Mouse (Mus musculus) embryonic facial prominence, embryonic 10.5 days (tissue): ENCODE measurements around the gene Serpinb9b. TPM values are rescaled to one million over a fixed set of nuclear protein-coding genes. Genes with fewer than 3 reads are reported as not detected.
"Not testable (repeated sequence)": the region's sequence is repeated elsewhere in the genome, so short reads cannot be mapped to it uniquely, and the experiment has no call there.

Experiments used
- DNase-seq: peaks from one replicate; pipeline ENCODE4 v3.0.0-alpha.2; 2017; ENCODE audit warnings: low spot score
- H3K27ac ChIP-seq: fragments of 300-500 bp; sonication (generic); replicated peaks from 2 replicates; pipeline ENCODE4 v1.5.1; 2016; ENCODE audit warnings: mild to moderate bottlenecking
- H3K27me3 ChIP-seq: fragments of 300-500 bp; sonication (generic); replicated peaks from 2 replicates; pipeline ENCODE4 v1.6.1; 2016; ENCODE audit warnings: low read depth, mild to moderate bottlenecking; ENCODE audit not compliant: poor library complexity, severe bottlenecking
- H3K36me3 ChIP-seq: fragments of 300-500 bp; sonication (generic); replicated peaks from 2 replicates; pipeline ENCODE4 v1.6.1; 2016; ENCODE audit warnings: mild to moderate bottlenecking, moderate library complexity
- H3K4me1 ChIP-seq: fragments of 300-500 bp; sonication (generic); 2 replicates; pipeline ENCODE4 v1.6.1; 2016
- H3K4me3 ChIP-seq: fragments of 300-500 bp; sonication (generic); 2 replicates; pipeline ENCODE4 v1.5.1; 2016; ENCODE audit warnings: mild to moderate bottlenecking, moderate library complexity
- H3K9me3 ChIP-seq: fragments of 300-500 bp; sonication (generic); 2 replicates; pipeline ENCODE4 v1.6.1; 2016; ENCODE audit warnings: mild to moderate bottlenecking
- WGBS: fragments of 180-500 bp; shearing (Covaris S2); methylation state at CpG from one replicate; pipeline ENCODE4 v1.1.7; 2016; 5-methylcytosine and 5-hydroxymethylcytosine counted together
- polyA plus RNA-seq: library from polyadenylated mRNA; unstranded; fragments of >200 nt; fragmentation: Nextera tagmentation; extraction: Ambion mirVana; gene quantifications from 2 replicates; pipeline ENCODE4 v1.2.1, GENCODE M21; 2016

Gene Serpinb9b
- polyA plus RNA-seq, 1 experiment from 2014 or later, result not detected

GRCm38 (mm10) chr13:33012395-33012794 is 14.8 kb upstream of the Serpinb9b start:
- H3K4me1 ChIP-seq, result no peaks in the 10 kb centered on the region
- no peaks in the 10 kb centered on the region for H3K36me3 ChIP-seq
- WGBS, result 91% methylated on average over 1 of the region's 1 CpGs
- no peaks in the 10 kb centered on the region for H3K27me3 ChIP-seq
- H3K27ac ChIP-seq, result no peak overlapping the region
- no peak for DNase-seq
- no peak overlapping the region for H3K4me3 ChIP-seq
- H3K9me3 ChIP-seq, result no peaks in the 10 kb centered on the region

- Histone ChIP-seq H3K4me3 (no peak overlapping the region), H3K27ac (no peak overlapping the region), H3K4me1 (no peaks in the 10 kb centered on the region), H3K27me3 (no peaks in the 10 kb centered on the region), H3K36me3 (no peaks in the 10 kb centered on the region), H3K9me3 (no peaks in the 10 kb centered on the region)
- WGBS, result 76% methylated on average over 2 of the region's 2 CpGs
- DNase-seq, result no peak
These were observed 13.9 kb upstream of the Serpinb9b start for GRCm38 (mm10) chr13:33013271-33013670.

DNA sequence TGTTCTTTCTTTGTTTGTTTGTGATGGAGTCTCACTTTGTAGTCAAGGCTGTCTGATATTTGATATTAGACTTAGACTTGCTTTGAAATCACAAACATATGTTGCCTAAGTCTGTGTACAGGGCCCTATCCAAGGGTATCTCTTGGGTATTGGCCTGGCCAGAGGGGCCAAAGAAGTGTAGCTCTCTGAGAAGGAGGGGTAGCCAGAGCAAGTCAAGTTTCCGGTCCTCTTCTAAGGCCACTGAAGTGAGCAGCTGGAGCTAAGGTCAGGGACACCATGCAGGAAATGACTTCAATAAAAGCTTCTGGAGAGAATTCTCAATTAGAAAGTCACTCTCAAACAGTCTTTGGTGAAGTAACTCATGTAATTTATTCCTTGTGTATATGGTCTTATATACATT is 4.8 kb upstream of the Serpinb9b start:
- H3K36me3 ChIP-seq, result no peaks in the 10 kb centered on the region
- no peaks in the 10 kb centered on the region for H3K27me3 ChIP-seq
- DNase-seq, result no peak
- no peak overlapping the region for H3K4me3 ChIP-seq
- 73% methylated on average over 1 of the region's 1 CpGs for WGBS
- no peaks in the 10 kb centered on the region for H3K4me1 ChIP-seq
- H3K27ac ChIP-seq, result no peak overlapping the region
- H3K9me3 ChIP-seq, result peaks cover 5% of the 10 kb centered on the region

GRCm38 (mm10) chr13:33026427-33027057 is 674 bp upstream of the Serpinb9b start:
- H3K4me1 ChIP-seq, result no peaks in the 10 kb centered on the region
- H3K27me3 ChIP-seq, result no peaks in the 10 kb centered on the region
- H3K36me3 ChIP-seq, result no peaks in the 10 kb centered on the region
- no peak for DNase-seq
- no peak overlapping the region for H3K4me3 ChIP-seq
- H3K27ac ChIP-seq, result no peak overlapping the region
- no peaks in the 10 kb centered on the region for H3K9me3 ChIP-seq
- 79% methylated on average over 1 of the region's 1 CpGs for WGBS

- 59% methylated on average over 2 of the region's 2 CpGs for WGBS
- no peak overlapping the region for H3K4me3 ChIP-seq
- no peaks in the 10 kb centered on the region for H3K27me3 ChIP-seq
- DNase-seq, result no peak
- H3K4me1 ChIP-seq, result no peaks in the 10 kb centered on the region
- no peak overlapping the region for H3K27ac ChIP-seq
- no peaks in the 10 kb centered on the region for H3K36me3 ChIP-seq
- no peaks in the 10 kb centered on the region for H3K9me3 ChIP-seq
These were observed 930 bp downstream of the Serpinb9b start for GRCm38 (mm10) chr13:33028146-33028545.

GRCm38 (mm10) chr13:33028550-33028949 is 1.3 kb downstream of the Serpinb9b start:
- Histone ChIP-seq H3K27me3 (no peaks in the 10 kb centered on the region), H3K4me1 (no peaks in the 10 kb centered on the region), H3K9me3 (no peaks in the 10 kb centered on the region), H3K27ac (no peak overlapping the region), H3K36me3 (no peaks in the 10 kb centered on the region), H3K4me3 (no peak overlapping the region)
- DNase-seq, result no peak
- 75% methylated on average over 2 of the region's 2 CpGs for WGBS

DNA sequence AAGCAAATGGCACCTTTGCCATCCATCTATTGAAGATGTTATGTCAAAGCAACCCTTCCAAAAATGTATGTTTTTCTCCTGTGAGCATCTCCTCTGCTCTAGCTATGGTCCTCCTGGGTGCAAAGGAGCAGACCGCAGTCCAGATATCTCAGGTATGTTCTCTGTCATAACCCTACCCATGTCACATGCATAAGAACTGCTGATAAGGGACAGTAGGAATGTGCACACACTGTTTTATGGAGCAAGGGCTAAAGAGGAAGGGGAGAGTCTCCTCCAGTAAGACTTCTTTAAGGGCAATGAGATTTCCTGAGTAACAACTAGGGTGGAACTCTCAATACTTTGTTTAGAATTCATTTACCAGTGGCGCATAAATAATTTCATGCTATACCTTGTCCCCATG is 2.3 kb downstream of the Serpinb9b start:
- not testable (repeated sequence) for H3K27me3 ChIP-seq, H3K36me3 ChIP-seq, DNase-seq, H3K4me1 ChIP-seq, H3K9me3 ChIP-seq, H3K27ac ChIP-seq, H3K4me3 ChIP-seq
- WGBS, result 96% methylated on average over 2 of the region's 2 CpGs

DNA sequence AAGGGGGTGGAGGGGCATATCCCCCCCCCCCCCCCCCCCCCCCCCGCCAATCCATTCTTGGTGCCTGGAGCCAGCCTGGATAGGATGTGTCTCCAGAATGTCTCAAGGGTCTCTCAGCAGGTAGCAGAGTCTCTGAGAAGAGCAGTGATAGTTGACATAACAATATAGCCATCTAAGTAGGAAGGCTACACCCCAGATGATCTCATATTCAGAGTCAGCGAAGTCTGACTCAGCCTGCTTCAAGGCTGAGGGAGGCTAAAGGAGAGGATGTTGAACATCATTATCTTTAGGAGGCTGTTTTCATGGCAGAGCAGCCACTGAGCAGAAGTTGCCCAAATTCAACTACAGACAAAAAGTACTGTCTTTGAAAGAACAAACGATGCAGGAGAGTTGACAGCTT is 3.1 kb downstream of the Serpinb9b start:
- 90% methylated on average over 2 of the region's 3 CpGs for WGBS
- H3K4me3 ChIP-seq, result no peak overlapping the region

DNA sequence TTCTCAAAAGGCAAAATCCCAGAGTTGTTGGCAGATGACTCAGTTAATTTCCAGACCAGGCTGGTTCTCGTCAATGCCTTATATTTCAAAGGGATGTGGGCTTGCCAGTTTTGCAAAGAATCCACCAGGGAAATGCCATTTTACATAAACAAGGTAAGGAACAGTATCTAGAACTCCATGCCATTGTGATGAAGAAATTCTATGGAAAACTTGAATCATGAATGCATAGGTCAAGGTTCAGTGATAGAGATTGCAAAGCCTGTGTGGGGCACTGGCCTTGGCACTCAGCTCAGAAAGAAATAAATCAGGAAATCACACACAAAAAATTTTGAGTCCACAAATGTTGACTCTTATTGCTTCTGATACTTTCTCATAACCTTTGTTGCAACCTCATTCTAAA is 8.3 kb downstream of the Serpinb9b start:
- no peaks in the 10 kb centered on the region for H3K9me3 ChIP-seq
- H3K4me3 ChIP-seq, result no peak overlapping the region
- no peaks in the 10 kb centered on the region for H3K36me3 ChIP-seq
- H3K27ac ChIP-seq, result no peak overlapping the region
- no peaks in the 10 kb centered on the region for H3K27me3 ChIP-seq
- no peaks in the 10 kb centered on the region for H3K4me1 ChIP-seq
- no peak for DNase-seq
- WGBS, result 79% methylated on average over 1 of the region's 1 CpGs

More for the DNA sequence above, 3.1 kb downstream of the Serpinb9b start:
- H3K4me1 ChIP-seq, result no peaks in the 10 kb centered on the region
- no peak for DNase-seq
- H3K27me3 ChIP-seq, result no peaks in the 10 kb centered on the region
- no peak overlapping the region for H3K27ac ChIP-seq
- no peaks in the 10 kb centered on the region for H3K9me3 ChIP-seq
- H3K36me3 ChIP-seq, result no peaks in the 10 kb centered on the region

DNA sequence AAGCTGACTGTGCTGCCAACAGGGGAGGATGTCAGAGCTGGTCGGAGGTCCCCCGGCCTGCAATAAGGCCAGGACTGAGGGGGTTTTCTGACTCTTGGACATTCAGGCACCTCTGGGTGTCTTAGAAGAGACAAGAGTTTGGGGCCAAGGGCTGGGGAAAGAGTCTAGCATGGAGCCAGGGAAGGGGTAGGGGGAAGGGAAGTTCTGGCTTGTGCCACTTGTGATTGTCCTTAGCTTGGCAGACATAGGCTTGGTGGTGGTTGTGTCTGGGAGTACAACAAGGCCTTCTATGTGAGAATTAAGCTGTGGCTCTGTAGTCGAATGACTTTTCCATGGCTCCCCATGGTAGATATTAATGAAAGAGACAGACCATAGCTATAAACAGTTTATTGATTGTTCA is 16.3 kb downstream of the Serpinb9b start:
- Histone ChIP-seq H3K36me3 (no peaks in the 10 kb centered on the region), H3K27me3 (no peaks in the 10 kb centered on the region), H3K4me1 (no peaks in the 10 kb centered on the region), H3K9me3 (no peaks in the 10 kb centered on the region), H3K27ac (no peak overlapping the region), H3K4me3 (no peak overlapping the region)
- no peak for DNase-seq
- 92% methylated on average over 3 of the region's 3 CpGs for WGBS

DNA sequence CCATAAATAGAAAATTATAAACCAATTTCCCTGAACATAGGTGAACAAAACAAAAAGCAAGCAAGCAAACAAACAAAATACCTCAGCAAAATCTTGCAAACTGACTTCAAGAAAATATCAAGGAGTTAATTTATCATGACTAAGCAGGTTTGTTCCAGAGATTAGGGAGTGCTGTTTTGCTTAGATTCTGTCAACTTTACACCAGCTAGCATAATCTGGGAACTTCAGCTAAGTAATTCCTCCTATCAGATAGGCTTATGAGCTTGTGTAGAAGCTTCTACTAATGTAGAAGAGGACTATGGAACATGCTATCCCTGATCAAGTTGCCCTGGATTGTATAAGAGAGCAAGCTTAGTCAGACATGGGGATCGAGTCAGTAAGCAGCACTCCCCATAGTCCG is 20.0 kb downstream of the Serpinb9b start:
- Histone ChIP-seq H3K27ac (no peak overlapping the region), H3K36me3 (no peaks in the 10 kb centered on the region), H3K9me3 (no peaks in the 10 kb centered on the region), H3K27me3 (no peaks in the 10 kb centered on the region), H3K4me3 (no peak overlapping the region), H3K4me1 (no peaks in the 10 kb centered on the region)
- WGBS, result 88% methylated on average over 2 of the region's 2 CpGs
- DNase-seq, result no peak

GRCm38 (mm10) chr13:33048187-33048586 is 21.0 kb downstream of the Serpinb9b start:
- Histone ChIP-seq H3K4me1 (no peaks in the 10 kb centered on the region), H3K9me3 (no peaks in the 10 kb centered on the region)

DNA sequence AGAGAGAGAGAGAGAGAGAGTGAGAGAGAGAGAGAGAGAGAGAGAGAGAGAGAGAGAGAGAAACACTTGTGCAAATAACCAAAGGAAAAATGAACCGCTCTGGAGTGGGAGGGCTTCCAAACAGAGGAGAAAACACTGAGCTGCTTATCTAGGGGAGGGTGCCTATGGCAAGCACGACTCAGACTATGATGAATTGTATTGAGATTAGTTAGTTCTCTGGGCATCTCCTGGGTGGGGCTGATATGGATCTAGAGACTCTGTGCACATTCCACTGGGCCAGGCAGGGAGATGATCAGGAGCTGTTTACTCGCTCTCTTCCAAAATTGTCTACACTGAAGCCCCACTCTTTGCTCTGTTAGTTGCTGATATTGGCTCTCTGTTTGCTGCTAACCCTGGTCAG is 24.5 kb downstream of the Serpinb9b start:
- Histone ChIP-seq H3K27ac (no peak overlapping the region), H3K9me3 (no peaks in the 10 kb centered on the region), H3K36me3 (no peaks in the 10 kb centered on the region), H3K4me3 (no peak overlapping the region), H3K27me3 (no peaks in the 10 kb centered on the region), H3K4me1 (no peaks in the 10 kb centered on the region)
- WGBS, result 66% methylated on average over 3 of the region's 3 CpGs
- DNase-seq, result no peak

More at GRCm38 (mm10) chr13:33048187-33048586, 21.0 kb downstream of the Serpinb9b start:
- 82% methylated on average over 4 of the region's 4 CpGs for WGBS
- no peaks in the 10 kb centered on the region for H3K36me3 ChIP-seq
- H3K4me3 ChIP-seq, result no peak overlapping the region
- H3K27ac ChIP-seq, result no peak overlapping the region
- no peak for DNase-seq
- no peaks in the 10 kb centered on the region for H3K27me3 ChIP-seq
